Mouse (Mus musculus): Measurements from ENCODE around the gene Sult1e1.

DNA sequence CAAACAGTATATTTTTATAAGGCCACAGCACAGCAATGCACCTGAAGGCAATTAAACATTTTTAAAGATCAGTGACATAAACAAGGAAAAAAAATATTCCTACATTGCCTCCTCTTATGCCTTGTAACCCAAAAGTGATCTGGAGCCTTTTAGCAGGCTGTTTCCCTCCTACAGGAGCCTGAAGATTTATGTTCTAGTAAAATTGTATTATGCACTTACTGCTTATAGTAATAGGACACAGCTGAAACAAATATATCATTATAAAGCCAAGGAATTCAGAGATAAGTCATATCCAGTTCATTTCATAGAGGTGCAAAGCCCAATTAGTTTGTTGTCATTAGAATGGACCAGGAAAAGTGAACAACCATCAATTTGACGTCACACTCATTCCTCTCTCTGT, 17.2 kb downstream of the Sult1e1 start:
- TF ChIP-seq MYOG (IDR thresholded peaks at IDR 0.05; ENCODE audit: control insufficient read depth in 1 of 3, insufficient read depth in 1 of 3, insufficient read length in 2 of 3, low read depth in 2 of 3) (no peak), POLR2A (IDR thresholded peaks at IDR 0.05; ENCODE audit: insufficient read length, low read depth) (no peak), TCF12 (IDR thresholded peaks at IDR 0.05; ENCODE audit: insufficient read depth, poor library complexity, severe bottlenecking) (no peak), CEBPB (IDR thresholded peaks at IDR 0.05; ENCODE audit: insufficient read depth, poor library complexity, severe bottlenecking) (no peak), USF1 (IDR thresholded peaks at IDR 0.05; ENCODE audit: low read depth) (no peak), POLR2AphosphoS2 (IDR thresholded peaks at IDR 0.05; ENCODE audit: insufficient read length, low read depth) (no peak), E2F4 (IDR thresholded peaks at IDR 0.05; ENCODE audit: insufficient read depth) (no peak), MYOD1 (IDR thresholded peaks at IDR 0.05; ENCODE audit: control insufficient read depth in 1 of 3, insufficient read length in 2 of 3, low read depth in 2 of 3) (no peak), MAX (IDR thresholded peaks at IDR 0.05; ENCODE audit: low read depth) (no peak)
